Mouse (Mus musculus): Measurements from ENCODE around the gene Gm21117. TPM values are rescaled to one million over a fixed set of nuclear protein-coding genes. Genes with fewer than 3 reads are reported as not detected.
"Not testable (repeated sequence)": the region's sequence is repeated elsewhere in the genome, so short reads cannot be mapped to it uniquely, and the experiment has no call there.

The Gm21117 gene
- not detected in 2 replicates for polyA plus RNA-seq (2015; fragmentation: Nextera tagmentation; extraction: Ambion mirVana)

DNA sequence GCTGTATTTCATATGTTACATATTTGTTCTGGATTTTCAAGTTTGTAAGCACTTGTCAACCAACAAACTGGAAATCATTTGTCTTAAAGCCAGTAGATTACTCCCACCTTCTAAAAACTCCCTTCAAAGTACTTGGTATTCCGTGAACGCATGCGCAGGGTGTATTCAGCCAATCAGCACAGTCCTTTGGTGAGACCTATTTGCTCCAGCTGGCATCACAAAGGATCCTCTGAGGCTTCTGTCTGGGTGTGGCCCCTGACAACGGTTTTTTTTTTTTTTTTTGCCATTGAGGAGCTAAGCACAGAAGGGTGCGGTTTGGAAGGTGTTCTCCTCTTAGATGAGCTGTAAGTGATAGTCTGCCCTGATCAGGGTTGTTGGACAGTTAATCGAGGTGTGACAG, at the start of gene Gm21117:
Gene Gm21117, plus strand, starts transcription at position 301 of the 400 bp plus-strand sequence.
- H3K27me3 ChIP-seq (replicated peaks); H3K4me3 ChIP-seq (replicated peaks); H3K27ac ChIP-seq (replicated peaks); H3K9ac ChIP-seq (replicated peaks); H3K36me3 ChIP-seq; H3K9me3 ChIP-seq (replicated peaks); H3K4me2 ChIP-seq; H3K4me1 ChIP-seq; ATAC-seq (ENCODE audit: low FRiP score): not testable (repeated sequence)
- WGBS, result no CpG with 5 or more reads among the region's 6 CpGs

All from neural tube, embryonic 15.5 days (tissue).